Mouse (Mus musculus) CD8-positive naive resting alpha-beta T cell, adult 2 months (primary cell): Measurements from ENCODE around the gene Med16.

Experiments used
- DNase-seq, 2 experiments: peaks; one replicate each; pipeline ENCODE4 v3.0.0; 2022; ENCODE audit warnings: low read depth in 2 of 2, low spot score in 2 of 2

Gene Med16

GRCm38 (mm10) chr10:79917532-79918100 is 8.9 kb upstream of the Med16 start:
- no peak for DNase-seq

- DNase-seq = peak in 1 of 2 experiments; percentile 70
Measured at GRCm38 (mm10) chr10:79916808-79917531, 8.2 kb upstream of the Med16 start, which contains the start of gene Kiss1r. Kiss1r (plus strand) TSS chr10:79916971.

GRCm38 (mm10) chr10:79916081-79916480 is 7.4 kb upstream of the Med16 start:
- no peak for DNase-seq

- no peak for DNase-seq
Measured at GRCm38 (mm10) chr10:79914948-79915596, 6.3 kb upstream of the Med16 start.

- DNase-seq = no peak
Measured at GRCm38 (mm10) chr10:79914131-79914947, 5.6 kb upstream of the Med16 start.

- no peak for DNase-seq
Measured at GRCm38 (mm10) chr10:79912412-79912811, 3.7 kb upstream of the Med16 start.

- DNase-seq = no peak
Measured at GRCm38 (mm10) chr10:79910556-79910955, 1.8 kb upstream of the Med16 start, which contains the start of gene Gm26602. Gm26602 (plus strand) TSS chr10:79910856.

GRCm38 (mm10) chr10:79909092-79909922 is 584 bp upstream of the Med16 start:
- DNase-seq = peak; percentile 37 to 54

- DNase-seq = no peak
Measured at GRCm38 (mm10) chr10:79907415-79907814, 1.3 kb downstream of the Med16 start.

GRCm38 (mm10) chr10:79906712-79907111 is 2.0 kb downstream of the Med16 start:
- DNase-seq = no peak

GRCm38 (mm10) chr10:79900951-79901410 is 7.7 kb downstream of the Med16 start:
- DNase-seq = no peak

- DNase-seq = no peak
Measured at GRCm38 (mm10) chr10:79897316-79898245, 11.1 kb downstream of the Med16 start.

GRCm38 (mm10) chr10:79896814-79897213 is 11.9 kb downstream of the Med16 start:
- no peak for DNase-seq

- DNase-seq = no peak
Measured at GRCm38 (mm10) chr10:79896306-79896705, 12.4 kb downstream of the Med16 start.

- DNase-seq = peak; percentile 80 to 81
Measured at GRCm38 (mm10) chr10:79892451-79893118, 16.1 kb downstream of the Med16 start.

- no peak for DNase-seq
Measured at GRCm38 (mm10) chr10:79890670-79891069, 18.1 kb downstream of the Med16 start, which contains the start of gene Cfd. Cfd (plus strand) TSS chr10:79890853.

GRCm38 (mm10) chr10:79889386-79889785 is 19.3 kb downstream of the Med16 start:
- no peak for DNase-seq

GRCm38 (mm10) chr10:79886611-79887010 is 22.1 kb downstream of the Med16 start:
- no peak for DNase-seq

GRCm38 (mm10) chr10:79886054-79886453 is 22.7 kb downstream of the Med16 start, which contains the start of gene Elane:
Elane (plus strand) TSS chr10:79886247.
- no peak for DNase-seq
